27 mouse cellular contexts compared by ENCODE assay signal in genomic region chr3:32762962-32763361, GRCm38 (mm10). TPM values are rescaled to one million over a fixed set of nuclear protein-coding genes. Genes with fewer than 3 reads are reported as not detected.
"Had no signal": no experiment of that assay in that cellular context is flagged by ENCODE, and none has a peak within 500 bp of the region (broad histone marks: within the 10 kb centered on the region; RNA-seq: fewer than 3 reads in every experiment).

No protein-coding gene starts in this region.

- H3K27ac ChIP-seq: gastrocnemius, adult 2 months; heart, adult 2 months; heart, embryonic 13.5 days; heart, embryonic 15.5 days; hindbrain, embryonic 13.5 days; hindbrain, embryonic 15.5 days; hindbrain, postnatal 0 days; kidney, postnatal 0 days; limb, embryonic 13.5 days; limb, embryonic 15.5 days; liver, embryonic 12.5 days; liver, embryonic 14.5 days had no signal

- H3K4me1 ChIP-seq: heart, embryonic 13.5 days; heart, embryonic 15.5 days; hindbrain, embryonic 13.5 days; hindbrain, embryonic 15.5 days; limb, embryonic 13.5 days; limb, embryonic 15.5 days; liver, embryonic 12.5 days had no signal

- DNase-seq: gastrocnemius, adult 2 months; gastrocnemius, postnatal 10 days; gastrocnemius, postnatal 36 days; heart, adult 11 months; heart, adult 2 months; heart, postnatal 14 days; heart, postnatal 36 days; kidney, adult 11 months; kidney, adult 8-10 months; kidney, postnatal 14 days; kidney, postnatal 36 days; layer of hippocampus, adult 9-11 months; layer of hippocampus, postnatal 36 days; left cerebral cortex, postnatal 4 days had no signal

- H3K9me3 ChIP-seq: heart, embryonic 13.5 days; heart, embryonic 15.5 days; hindbrain, embryonic 13.5 days; hindbrain, embryonic 15.5 days; limb, embryonic 13.5 days; limb, embryonic 15.5 days; liver, embryonic 12.5 days had no signal

- H3K27me3 ChIP-seq: heart, embryonic 13.5 days; heart, embryonic 15.5 days; hindbrain, embryonic 13.5 days; hindbrain, embryonic 15.5 days; limb, embryonic 13.5 days; limb, embryonic 15.5 days; liver, embryonic 12.5 days had no signal

- H3K4me3 ChIP-seq: gastrocnemius, adult 2 months; heart, adult 2 months; heart, embryonic 13.5 days; heart, embryonic 15.5 days; hindbrain, embryonic 13.5 days; hindbrain, embryonic 15.5 days; limb, embryonic 13.5 days; limb, embryonic 15.5 days; liver, embryonic 12.5 days had no signal

- ATAC-seq: hindbrain, postnatal 0 days; intestine, embryonic 16.5 days; liver, embryonic 12.5 days had no signal

- H3K36me3 ChIP-seq: heart, embryonic 15.5 days; hindbrain, embryonic 13.5 days; hindbrain, embryonic 15.5 days; limb, embryonic 13.5 days; limb, embryonic 15.5 days; liver, embryonic 12.5 days had no signal

- H3K4me2 ChIP-seq: heart, embryonic 11.5 days; heart, embryonic 13.5 days; heart, embryonic 15.5 days; hindbrain, embryonic 13.5 days; hindbrain, embryonic 15.5 days; limb, embryonic 13.5 days; limb, embryonic 15.5 days; liver, embryonic 12.5 days had no signal

- H3K9ac ChIP-seq: heart, embryonic 13.5 days; heart, embryonic 15.5 days; hindbrain, embryonic 13.5 days; hindbrain, embryonic 15.5 days; limb, embryonic 13.5 days; limb, embryonic 15.5 days; liver, embryonic 12.5 days; liver, embryonic 14.5 days had no signal

RNA-seq across cellular contexts. Expression of gene Usp13, which starts 54.4 kb away (rescaled TPM):
- total RNA-seq: hematopoietic stem cell, adult 5-6 weeks had no signal
